Mouse (Mus musculus) mouse embryonic stem cell (cell line): ENCODE data around the gene Hnrnpul2.

Experiments used
- in situ Hi-C, 2 experiments: fragments of 300-500 bp; cut with MboI; formaldehyde crosslinking; loops; 1 replicate in 1 of 2; 3 replicates in 1 of 2; pipeline ENCODE4 v1.14.3; 2019 to 2020; ENCODE audit warnings: low sequenced_read_pairs in 2 of 2, low pct_unique_long_range_greater_than_20kb in 1 of 2, mixed read lengths in 1 of 2; ENCODE audit not compliant: unreplicated experiment in 1 of 2

Hnrnpul2 gene

DNA sequence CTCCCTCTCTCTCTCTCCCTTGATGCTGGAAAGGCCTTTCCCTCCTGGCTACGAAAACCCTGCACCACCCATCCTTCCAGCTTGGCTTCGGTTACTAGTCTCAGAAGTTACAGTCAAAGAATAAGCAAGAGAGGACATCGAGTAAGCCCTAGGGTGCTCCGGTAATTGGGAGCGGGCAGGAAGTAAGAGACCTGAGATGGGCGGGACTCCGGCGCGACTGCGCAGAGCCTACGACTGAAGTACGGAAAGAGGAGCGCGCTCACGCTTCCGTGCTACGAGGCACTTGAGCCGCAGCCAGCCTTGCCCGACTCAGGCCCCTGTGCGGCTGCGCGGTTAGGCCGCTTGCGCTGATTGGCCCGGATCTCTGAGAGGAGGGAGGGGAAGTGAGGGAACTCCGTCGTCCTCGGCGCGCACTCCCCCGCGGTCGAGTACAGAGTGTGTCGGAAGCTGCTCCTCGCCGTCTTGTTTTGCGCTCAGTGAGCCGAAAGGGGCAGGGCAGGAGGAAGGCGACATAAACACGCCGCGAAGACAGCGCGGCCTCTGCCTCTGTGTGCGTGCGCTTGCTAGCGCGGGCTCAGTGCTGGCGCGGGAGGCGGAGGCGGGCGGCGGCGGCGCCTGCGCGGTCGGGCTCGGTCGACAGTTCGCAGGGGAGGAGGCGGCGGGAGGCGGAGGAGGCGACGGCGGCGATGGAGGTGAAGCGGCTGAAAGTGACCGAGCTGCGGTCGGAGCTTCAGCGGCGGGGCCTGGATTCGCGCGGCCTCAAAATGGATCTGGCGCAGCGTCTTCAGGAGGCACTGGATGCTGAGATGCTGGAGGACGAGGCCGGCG, at the start of gene Hnrnpul2:
Hnrnpul2 (plus strand) TSS at position 415 of the 828 bp plus-strand sequence.
- in situ Hi-C loops: no loop called here

DNA sequence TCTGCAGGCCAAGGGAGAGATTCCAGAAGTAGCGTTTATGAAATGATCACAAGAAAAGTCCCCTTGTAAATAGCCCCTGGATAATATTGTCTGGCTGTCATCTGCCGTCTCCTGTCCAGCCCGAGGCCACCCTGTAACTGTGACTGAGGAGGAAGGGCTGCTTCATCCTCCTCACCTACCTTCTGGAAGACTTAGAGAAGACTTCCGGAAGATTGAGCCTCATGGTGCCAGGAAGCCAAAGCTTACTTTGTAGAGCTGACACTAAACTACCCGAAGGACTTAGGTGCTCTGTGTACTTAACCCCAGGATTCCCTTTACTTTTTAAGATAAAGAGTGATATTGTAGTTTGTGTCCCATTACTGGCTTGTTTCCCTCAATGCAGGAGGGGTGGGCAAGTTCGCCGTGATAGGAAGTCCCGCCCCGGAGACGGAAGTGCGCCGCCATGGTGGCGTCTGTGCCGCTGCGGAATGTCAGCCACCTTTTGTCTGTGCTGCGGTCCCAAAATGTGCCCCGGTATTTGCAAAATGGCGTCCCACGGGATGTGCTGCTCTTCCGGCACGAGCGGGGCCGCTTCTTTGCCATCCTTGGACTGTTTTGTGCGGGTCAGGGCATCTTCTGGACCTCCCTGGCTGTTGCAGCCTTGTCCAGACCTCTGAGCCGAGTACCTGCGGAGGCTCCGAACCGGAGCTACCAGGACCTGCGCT, 49.1 kb upstream of the Hnrnpul2 start, which contains the start of gene Tmem223:
Tmem223 (plus strand) TSS at position 430 of the 704 bp plus-strand sequence.
- in situ Hi-C loops: no loop called here

DNA sequence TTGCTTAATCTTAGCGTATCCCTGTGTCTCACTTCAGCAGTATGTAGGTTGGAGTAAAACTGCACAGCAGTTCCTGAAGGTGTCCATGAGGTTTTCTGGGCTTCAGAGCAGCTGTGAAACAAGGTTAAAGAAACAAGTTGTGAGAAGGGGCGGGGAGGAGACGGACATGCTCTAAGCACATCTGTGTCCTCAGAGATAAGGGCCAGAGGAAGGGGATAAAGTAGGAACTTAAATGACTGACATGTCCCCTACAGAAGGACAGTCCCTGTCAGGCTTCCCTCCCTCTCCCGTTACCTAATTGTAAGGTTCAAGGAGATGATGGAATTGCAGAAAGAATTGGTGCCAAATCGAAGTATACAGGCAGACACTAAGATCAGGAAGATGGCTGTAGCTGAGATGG, 46.8 kb upstream of the Hnrnpul2 start:
- in situ Hi-C loops: no loop called here

DNA sequence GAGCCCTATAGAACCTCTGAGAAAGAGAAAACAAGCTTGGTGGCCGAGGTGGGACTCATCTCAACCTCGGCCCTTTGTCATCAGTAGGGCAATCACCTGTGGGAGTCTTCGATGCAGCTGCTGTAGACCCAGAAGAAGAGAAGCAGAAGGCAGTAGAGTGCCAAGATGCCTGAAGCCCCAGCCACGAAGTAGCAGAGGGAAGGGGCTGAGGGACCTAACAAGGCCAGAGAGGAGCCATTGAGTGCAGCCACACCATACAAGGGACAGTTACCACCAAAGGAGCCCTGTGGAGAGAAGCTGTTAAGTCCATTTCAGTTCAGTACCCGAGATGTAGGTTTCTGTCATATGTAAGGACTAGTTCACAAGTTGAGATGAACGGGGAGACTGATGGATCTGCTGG, 46.4 kb upstream of the Hnrnpul2 start:
- in situ Hi-C loops: no loop called here

DNA sequence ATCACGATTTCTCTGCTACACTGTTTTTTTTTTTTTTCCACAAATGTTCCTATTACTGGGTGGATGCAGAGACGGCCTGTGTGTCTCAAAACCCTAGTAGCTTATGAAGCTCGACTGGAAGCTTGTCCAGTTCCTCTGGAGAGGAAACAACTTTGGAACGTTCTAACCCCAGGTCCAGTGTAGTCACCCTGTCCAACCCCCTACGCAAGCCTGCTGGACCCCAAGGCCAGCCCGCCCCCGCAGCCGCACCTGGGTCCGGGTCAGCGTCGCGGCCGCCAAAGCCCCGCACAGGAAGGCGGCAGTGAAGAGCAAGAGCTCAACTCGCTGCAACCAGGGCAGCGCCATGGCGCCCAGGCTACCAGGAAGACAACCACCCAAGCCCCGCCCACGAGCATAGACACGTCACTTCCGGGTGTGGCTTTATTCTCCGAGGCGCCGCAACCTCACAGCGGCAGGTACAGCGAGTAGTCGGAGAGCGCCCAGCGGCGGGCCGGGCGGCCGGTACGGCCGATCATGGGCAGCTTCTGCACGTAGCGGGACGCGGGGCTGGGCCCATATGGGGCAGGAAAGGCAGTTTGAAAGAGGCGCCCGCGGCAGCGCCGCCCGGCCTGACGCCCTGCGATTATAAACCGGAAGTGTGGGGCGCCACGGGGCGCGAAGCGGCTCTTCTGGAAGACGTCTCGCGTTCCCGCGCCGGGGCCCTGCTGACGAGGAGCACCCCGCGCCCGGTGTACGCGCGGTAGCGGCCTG, 45.5 kb upstream of the Hnrnpul2 start, which contains the start of gene Tmem179b:
Tmem179b (minus strand) TSS at position 382 of the 750 bp plus-strand sequence.
- in situ Hi-C loops: no loop called here

DNA sequence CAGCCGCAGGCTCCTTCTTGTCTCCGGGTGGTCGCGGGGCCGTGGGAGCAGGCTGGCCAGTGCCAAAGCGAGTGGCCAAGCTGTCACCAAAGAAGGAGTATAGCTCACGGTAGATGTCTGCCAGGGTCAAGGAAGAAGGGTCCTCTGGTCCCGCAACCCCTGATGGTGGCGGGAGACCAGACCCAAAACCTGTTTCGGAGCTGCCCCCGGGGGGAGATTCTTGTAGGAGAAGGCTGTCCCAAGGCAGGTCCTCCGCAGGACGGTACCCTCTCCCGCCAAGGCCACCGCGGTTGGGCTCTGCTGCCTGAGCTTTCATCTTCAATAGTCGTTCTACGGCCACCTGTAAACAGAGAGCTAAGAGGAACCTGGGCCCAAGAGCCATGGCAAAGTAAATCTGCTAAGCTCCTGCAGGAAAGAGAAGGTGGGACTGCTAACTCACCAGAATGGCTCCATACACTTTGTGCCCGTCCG, 44.8 kb upstream of the Hnrnpul2 start:
- in situ Hi-C loops: no loop called here

DNA sequence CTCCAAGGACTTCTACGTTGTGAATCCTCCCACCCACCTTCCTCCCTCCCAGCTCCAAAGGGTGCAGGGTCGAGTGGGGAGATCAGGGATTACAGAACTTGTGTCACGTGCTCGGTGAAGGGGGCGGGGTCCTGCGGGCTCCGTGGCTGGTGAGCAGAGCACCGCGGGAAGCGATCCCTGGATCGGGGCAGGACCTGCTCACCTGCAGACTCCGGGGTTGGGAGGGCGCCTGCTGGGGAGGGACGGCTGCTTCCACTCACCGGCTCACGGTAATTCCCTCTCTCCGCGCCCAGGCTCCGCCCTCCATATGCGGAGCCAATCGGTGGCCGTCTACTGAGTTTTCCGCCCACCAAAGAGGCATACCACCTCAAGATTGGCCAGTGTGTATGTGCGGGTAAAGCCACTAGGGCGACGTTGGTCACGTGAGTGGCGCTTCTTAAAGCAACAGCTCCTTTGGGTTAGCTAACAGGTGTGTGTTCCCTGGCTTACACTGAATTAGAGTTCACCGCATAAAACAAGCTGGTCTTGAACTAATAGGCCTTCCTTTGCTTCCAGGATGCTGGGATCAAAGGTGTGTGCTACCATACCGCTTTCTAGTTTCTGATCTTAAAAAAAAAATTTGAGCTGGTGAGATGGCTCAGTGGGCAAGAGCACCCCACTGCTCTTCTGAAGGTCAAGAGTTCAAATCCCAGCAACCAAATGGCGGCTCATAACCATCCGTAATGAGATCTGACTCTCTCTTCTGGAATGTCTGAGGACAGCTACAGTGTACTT, 33.6 kb upstream of the Hnrnpul2 start, which contains the start of gene Taf6l:
Taf6l (minus strand) TSS at position 410 of the 774 bp plus-strand sequence.
- in situ Hi-C loops: no loop called here

DNA sequence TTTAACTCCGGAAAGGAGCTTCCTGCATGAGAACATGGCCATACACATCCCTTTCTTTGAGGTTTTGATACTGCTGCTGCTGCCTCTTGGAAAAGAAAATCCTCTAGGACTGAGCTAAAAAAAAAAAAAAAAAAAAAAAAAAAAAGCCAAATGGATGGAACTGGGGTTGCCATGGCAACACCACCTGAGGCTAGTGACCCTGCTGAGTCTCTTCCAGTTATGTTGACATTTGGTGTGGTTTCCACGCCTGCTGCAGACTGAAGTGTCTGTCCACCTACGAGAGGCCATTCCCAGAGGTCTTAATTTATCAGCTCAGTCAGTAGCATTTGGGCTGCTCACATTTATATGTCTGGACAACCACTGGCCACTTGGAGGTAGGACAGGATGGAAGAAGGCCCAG, 31.3 kb upstream of the Hnrnpul2 start:
- in situ Hi-C loops: no loop called here

DNA sequence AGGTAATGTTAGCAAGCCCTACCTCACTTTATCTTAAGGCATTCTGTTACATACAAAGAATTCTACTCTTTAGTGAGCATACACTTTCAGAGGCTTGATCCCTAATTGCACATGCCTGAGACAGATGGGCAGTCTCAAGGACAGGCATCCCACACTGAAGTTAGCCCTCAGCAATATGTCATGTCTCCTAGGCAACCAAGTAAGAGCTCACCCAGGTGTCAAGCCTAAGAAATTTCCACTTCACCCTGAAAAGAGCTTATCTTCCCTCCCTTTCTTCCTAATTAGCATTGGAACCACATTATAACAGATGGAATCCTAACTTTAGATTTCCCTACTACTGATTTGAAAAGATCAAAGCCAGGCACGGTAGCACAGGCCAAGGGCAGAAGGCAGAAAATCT, 30.6 kb upstream of the Hnrnpul2 start:
- in situ Hi-C loops: no loop called here

DNA sequence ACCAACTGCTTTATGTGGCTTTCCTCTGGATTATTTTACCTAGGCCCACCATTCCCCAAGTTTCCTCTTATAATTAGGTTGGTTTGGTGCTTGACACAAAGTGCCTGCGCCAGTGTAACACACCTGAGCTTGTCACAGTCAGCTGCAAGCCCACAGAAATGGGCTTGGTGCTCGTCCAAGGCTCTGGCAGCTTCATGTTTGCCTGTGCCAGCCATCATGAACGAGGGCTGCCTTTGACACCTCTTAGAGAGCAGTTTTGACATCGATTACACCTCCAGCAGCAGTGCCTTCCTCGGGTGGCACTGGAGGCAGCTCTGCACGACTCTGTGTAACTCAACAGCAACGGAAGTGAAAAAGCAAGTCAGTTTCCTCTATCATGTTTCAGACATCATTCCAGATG, 29.6 kb upstream of the Hnrnpul2 start:
- in situ Hi-C loops: no loop called here

GRCm38 (mm10) chr19:8798264-8798946, 21.4 kb upstream of the Hnrnpul2 start, which contains the start of gene Polr2g:
Gene Polr2g (minus strand): TSS chr19:8798577.
- in situ Hi-C loops: no loop called here

- in situ Hi-C loops: no loop called here
Observed at GRCm38 (mm10) chr19:8798947-8799315, 20.9 kb upstream of the Hnrnpul2 start.

DNA sequence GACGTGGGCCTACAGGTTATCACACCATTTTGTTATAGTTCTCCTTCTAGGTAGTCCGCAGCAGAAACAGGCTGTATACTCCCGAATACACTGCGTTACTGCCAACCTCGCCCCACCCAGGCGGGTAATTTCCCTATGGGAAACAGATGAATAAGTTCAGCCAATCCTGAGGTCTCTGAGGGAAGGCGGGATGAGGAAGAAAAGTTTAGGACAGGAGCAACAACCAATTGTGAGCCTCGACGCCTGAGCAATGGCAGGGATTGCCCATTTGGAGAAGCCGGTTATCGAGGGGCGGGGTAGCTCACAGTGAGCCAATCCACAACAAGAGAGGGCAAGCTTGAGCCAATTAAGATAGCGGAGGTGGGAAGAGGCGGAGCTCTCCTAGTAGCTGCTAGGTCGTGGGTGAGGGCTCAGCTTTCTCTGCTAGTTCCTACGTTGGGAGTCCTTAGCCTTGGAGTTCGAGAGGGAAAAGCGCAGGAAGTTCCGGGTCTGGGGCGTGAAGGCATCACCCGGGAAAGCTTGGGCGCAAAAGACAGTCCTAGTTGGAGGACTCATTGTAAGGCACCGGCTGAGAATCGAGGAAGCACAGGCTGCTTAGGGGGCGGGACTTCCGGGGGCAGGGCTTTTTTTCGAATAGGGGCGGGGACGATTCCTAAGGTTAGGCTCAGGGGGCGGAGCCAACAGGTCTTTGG, 17.5 kb upstream of the Hnrnpul2 start, which contains the start of gene Zbtb3:
Zbtb3 (plus strand) TSS at position 426 of the 692 bp plus-strand sequence.
- in situ Hi-C loops: no loop called here

DNA sequence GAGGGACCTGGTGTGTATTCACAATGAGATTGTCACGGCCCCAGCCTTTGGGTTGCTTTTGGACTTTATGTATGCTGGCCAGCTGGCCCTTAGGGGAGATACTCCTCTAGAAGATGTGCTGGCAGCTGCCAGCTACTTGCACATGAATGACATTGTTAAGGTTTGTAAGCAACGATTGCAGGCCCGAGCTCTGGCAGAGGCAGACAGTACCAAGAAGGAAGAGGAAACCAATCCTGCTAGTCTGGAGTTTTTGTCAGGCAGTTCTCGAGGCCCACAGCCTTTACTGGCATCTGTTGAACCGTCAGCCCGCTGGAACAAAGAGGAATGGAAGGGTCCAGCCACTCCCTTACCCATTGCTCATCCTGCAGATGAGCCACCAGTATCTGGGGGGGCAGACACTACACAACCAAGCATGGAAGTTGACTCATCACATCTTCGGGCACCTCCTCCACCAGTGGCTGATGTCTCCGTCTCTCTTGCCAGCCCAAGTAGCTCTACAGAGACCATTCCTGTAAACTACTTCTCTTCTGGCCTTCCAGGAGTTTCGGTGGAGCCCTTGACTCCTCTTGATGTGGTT, 16.5 kb upstream of the Hnrnpul2 start:
- in situ Hi-C loops: no loop called here

GRCm38 (mm10) chr19:8803879-8804660, 15.7 kb upstream of the Hnrnpul2 start:
- in situ Hi-C loops: no loop called here

- in situ Hi-C loops: no loop called here
Observed at GRCm38 (mm10) chr19:8806810-8807209, 13.0 kb upstream of the Hnrnpul2 start.
